Mouse (Mus musculus) kidney, embryonic 15.5 days (tissue): ENCODE measurements around the gene Susd6. TPM values are rescaled to one million over a fixed set of nuclear protein-coding genes. Genes with fewer than 3 reads are reported as not detected.
A peak's percentile ranks its signal among the peaks of the same experiment; 100 is the strongest.
"Not testable (repeated sequence)": the region's sequence is repeated elsewhere in the genome, so short reads cannot be mapped to it uniquely, and the experiment has no call there.

Experiments used
- ATAC-seq: fragments of 200-750 bp; cut with Nextera tagmentation; replicated peaks from 2 replicates; pipeline ENCODE4 v1.8.0; 2017; ENCODE audit warnings: moderate TSS enrichment; ENCODE audit not compliant: low FRiP score
- H3K27ac ChIP-seq: fragments of 300-500 bp; sonication (generic); 2 replicates; pipeline ENCODE4 v1.5.1; 2015; ENCODE audit warnings: mild to moderate bottlenecking, inconsistent platforms
- H3K27me3 ChIP-seq: fragments of 300-500 bp; sonication (generic); 2 replicates; pipeline ENCODE4 v1.6.1; 2015; ENCODE audit warnings: inconsistent platforms
- H3K36me3 ChIP-seq: fragments of 300-500 bp; sonication (generic); 2 replicates; pipeline ENCODE4 v1.6.1; 2015; ENCODE audit warnings: inconsistent platforms
- H3K4me1 ChIP-seq: fragments of 300-500 bp; sonication (generic); 2 replicates; pipeline ENCODE4 v1.6.1; 2015; ENCODE audit warnings: inconsistent platforms
- H3K4me2 ChIP-seq: fragments of 300-500 bp; sonication (generic); 2 replicates; pipeline ENCODE4 v1.6.1; 2015; ENCODE audit warnings: moderate library complexity, mild to moderate bottlenecking, inconsistent platforms
- H3K4me3 ChIP-seq: fragments of 300-500 bp; sonication (generic); replicated peaks from 2 replicates; pipeline ENCODE4 v1.5.1; 2015; ENCODE audit warnings: mild to moderate bottlenecking, inconsistent platforms
- H3K9ac ChIP-seq: fragments of 300-500 bp; sonication (generic); 2 replicates; pipeline ENCODE4 v1.6.1; 2015; ENCODE audit warnings: mild to moderate bottlenecking, inconsistent platforms
- H3K9me3 ChIP-seq: fragments of 300-500 bp; sonication (generic); replicated peaks from 2 replicates; pipeline ENCODE4 v1.6.1; 2016; ENCODE audit warnings: inconsistent platforms
- WGBS: fragments of 180-500 bp; shearing (Covaris S2); methylation state at CpG from one replicate; pipeline ENCODE4 v1.1.7; 2015; ENCODE audit warnings: mixed read lengths; 5-methylcytosine and 5-hydroxymethylcytosine counted together
- polyA plus RNA-seq: library from polyadenylated mRNA; unstranded; fragments of >200 nt; fragmentation: Nextera tagmentation; extraction: Ambion mirVana; gene quantifications from 2 replicates; pipeline ENCODE4 v1.2.1, GENCODE M21; 2015

The Susd6 gene
- polyA plus RNA-seq, 1 experiment from 2014 or later = 15.2 TPM

DNA sequence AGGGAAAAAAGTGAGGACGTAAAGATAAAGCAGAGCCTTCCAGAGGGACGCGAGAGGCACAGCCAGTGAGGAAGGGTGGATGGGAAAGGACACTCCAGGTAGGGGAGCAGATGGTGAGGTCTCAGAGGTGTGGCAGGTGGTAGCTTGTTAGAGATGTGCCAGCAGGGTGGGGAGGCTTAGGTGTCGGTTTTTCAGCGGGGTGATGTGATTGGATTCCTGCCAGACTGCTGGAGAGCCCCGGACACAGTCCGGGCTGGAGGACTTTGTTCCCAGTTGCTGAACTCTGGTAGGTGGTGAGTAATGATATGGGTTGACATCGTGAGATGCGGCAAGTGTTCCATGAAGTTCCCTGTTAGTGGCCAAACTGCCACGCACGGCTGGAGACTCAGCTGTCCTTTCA is 2.7 kb upstream of the Susd6 start:
- Histone ChIP-seq H3K27me3 (0 out of 2 replicates have a peak, but pooled peaks cover 10% of the 10 kb centered on the region), H3K9ac (no peak overlapping the region), H3K4me2 (no peak overlapping the region), H3K27ac (no peak overlapping the region), H3K4me3 (no peak overlapping the region), H3K36me3 (no peaks in the 10 kb centered on the region), H3K4me1 (peaks cover 23% of the 10 kb centered on the region), H3K9me3 (no peaks in the 10 kb centered on the region)
- WGBS = 36% methylated on average over 11 of the region's 11 CpGs
- no peak for ATAC-seq

GRCm38 (mm10) chr12:80788188-80788587 is 2.1 kb upstream of the Susd6 start:
- Histone ChIP-seq H3K4me3 (no peak overlapping the region), H3K27ac (no peak overlapping the region), H3K36me3 (no peaks in the 10 kb centered on the region), H3K4me2 (no peak overlapping the region), H3K9ac (no peak overlapping the region), H3K4me1 (peaks cover 29% of the 10 kb centered on the region), H3K9me3 (no peaks in the 10 kb centered on the region), H3K27me3 (0 out of 2 replicates have a peak, but pooled peaks cover 10% of the 10 kb centered on the region)
- no peak for ATAC-seq
- WGBS = 85% methylated on average over 3 of the region's 3 CpGs

DNA sequence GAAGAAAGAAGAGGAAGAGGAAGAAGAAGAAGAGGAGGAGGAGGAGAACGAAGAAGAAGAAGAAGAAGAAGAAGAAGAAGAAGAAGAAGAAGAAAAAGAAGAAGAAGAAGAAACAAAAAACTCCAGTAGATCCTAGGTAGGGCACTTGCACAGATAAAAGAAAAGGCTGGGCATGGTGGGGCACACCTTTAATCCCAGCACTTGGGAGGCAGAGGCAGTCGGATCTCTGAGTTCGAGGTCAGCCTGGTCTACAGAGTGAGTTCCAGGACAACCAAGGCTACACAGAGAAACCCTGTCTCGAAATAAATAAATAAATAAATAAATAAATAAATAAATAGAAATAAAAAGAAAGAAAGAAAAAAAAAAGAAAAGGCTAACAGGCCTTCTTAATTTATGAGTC is 1.0 kb upstream of the Susd6 start:
- 82% methylated on average over 4 of the region's 4 CpGs for WGBS
- H3K9me3 ChIP-seq, H3K9ac ChIP-seq, H3K27me3 ChIP-seq, H3K36me3 ChIP-seq, ATAC-seq, H3K27ac ChIP-seq, H3K4me2 ChIP-seq, H3K4me3 ChIP-seq: not testable (repeated sequence)
- H3K4me1 ChIP-seq = peaks cover 37% of the 10 kb centered on the region

GRCm38 (mm10) chr12:80790700-80791570 is 625 bp downstream of the Susd6 start:
- WGBS = under 1% methylated on average over 80 of the region's 80 CpGs
- Histone ChIP-seq H3K4me1 (peaks cover 41% of the 10 kb centered on the region), H3K4me2 (peak overlapping the region; percentile 68), H3K27ac (peak overlapping the region; percentile 97), H3K4me3 (peak overlapping the region; percentile 99), H3K36me3 (no peaks in the 10 kb centered on the region), H3K9me3 (no peaks in the 10 kb centered on the region), H3K27me3 (0 out of 2 replicates have a peak, but pooled peaks cover 8% of the 10 kb centered on the region), H3K9ac (peak overlapping the region; percentile 93)
- ATAC-seq = peak; percentile 76

DNA sequence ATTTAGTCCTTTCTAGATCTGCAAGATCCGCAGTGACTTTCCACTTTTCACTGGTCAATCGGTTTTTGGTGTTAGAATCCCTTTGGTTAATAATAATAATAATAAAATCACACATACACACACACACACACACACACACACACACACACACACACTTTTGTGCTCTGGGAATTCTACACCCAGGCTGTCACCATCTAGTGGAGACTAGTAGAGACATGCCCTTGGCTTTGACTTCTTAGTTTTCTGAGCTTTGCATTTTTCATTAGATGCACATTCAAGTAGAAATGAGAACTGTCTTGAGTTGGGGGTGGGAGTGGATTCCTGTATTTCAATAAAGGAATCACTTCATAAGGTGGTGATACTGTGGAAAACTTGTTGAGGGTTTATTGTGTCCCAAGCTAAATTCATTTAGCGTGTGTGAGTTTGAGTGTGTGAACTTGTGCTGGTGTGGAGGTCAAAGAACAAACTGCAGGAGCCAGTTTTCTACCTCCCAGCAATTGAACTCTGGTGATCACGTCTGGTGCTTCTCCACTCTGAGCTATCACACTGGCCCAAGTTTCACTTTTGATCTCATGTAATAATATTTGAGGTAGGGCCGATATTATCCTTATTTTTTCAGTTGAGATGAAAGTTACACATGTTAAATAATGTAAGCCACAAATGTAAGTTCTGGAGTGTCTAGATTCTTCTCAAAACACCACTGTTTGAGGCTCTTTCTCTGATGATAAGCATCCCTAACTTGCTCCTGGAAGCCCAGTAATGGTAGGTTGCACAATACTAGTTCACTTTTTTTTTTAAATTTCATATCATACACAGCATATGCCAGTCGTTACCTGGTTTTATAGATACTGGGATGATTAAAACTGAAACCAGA is 1.5 kb downstream of the Susd6 start:
- Histone ChIP-seq H3K4me3 (peak overlapping the region; percentile 99), H3K36me3 (no peaks in the 10 kb centered on the region), H3K27me3 (0 out of 2 replicates have a peak, but pooled peaks cover 8% of the 10 kb centered on the region), H3K4me2 (peak overlapping the region; percentile 68), H3K27ac (peak overlapping the region; percentile 97), H3K9ac (peak overlapping the region; percentile 93), H3K9me3 (no peaks in the 10 kb centered on the region), H3K4me1 (peaks cover 41% of the 10 kb centered on the region)
- 40% methylated on average over 6 of the region's 6 CpGs for WGBS
- no peak for ATAC-seq

DNA sequence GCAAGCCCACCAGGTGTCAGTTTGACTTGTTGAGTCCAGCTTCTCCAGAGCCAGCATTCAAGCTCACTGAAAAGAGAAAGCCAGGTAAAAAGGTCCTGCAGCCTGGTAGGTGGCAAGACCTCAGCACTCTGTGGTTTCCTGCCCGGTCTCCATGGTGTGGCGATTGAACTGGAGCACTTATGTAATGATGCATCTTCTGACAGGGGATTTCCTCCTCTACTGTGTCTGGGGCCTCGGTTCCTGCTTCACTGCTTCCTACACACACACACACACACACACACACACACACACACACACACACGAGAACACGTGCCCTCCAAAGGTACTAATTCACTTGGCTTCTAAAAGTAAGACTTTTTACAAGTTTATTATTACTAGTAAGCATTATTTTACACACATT is 2.6 kb downstream of the Susd6 start:
- Histone ChIP-seq H3K4me2 (0 out of 2 replicates have a peak overlapping the region, but pooled peaks have one; percentile 28), H3K27me3 (0 out of 2 replicates have a peak, but pooled peaks cover 4% of the 10 kb centered on the region), H3K27ac (no peak overlapping the region), H3K4me3 (no peak overlapping the region), H3K9me3 (no peaks in the 10 kb centered on the region), H3K36me3 (no peaks in the 10 kb centered on the region), H3K4me1 (peaks cover 37% of the 10 kb centered on the region), H3K9ac (no peak overlapping the region)
- no peak for ATAC-seq
- 68% methylated on average over 5 of the region's 5 CpGs for WGBS

DNA sequence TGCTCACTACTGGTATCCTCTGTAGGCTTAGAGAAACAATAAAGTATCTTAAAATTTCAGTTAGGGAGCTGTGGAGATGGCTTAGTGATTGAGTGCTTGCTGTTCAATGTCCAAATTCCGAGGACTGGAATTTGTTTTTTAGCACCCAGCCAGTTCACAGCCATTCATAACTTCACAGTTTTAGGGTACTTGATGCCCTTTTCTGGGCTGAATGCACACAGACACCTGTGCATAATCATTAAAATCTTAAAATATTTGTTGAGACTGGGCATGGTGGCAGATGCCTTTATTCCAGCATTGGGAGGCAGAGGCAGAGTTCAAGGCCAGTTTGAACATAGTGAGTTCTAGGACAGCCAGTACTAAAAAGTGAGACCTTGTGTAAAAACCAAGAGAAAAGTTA is 3.2 kb downstream of the Susd6 start:
- no peaks in the 10 kb centered on the region for H3K36me3 ChIP-seq
- WGBS = 78% methylated on average over 1 of the region's 1 CpGs

DNA sequence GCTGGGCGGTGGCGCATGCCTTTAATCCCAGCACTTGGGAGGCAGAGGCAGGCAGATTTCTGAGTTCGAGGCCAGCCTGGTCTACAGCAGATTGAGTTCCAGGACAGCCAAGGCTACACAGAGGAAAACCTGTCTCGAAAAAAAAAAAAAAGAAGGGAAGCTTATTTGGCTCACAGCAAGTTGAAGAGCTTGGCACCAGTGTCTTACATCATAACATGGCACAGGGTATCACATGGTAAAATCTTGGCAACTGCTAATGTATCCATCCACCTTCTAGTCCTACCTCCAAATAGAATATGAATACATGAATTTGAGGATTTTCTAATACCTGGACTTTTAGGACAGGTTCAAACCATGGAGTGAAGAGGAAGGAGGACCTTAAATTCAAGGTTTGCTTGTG is 4.2 kb downstream of the Susd6 start:
- H3K9ac ChIP-seq = no peak overlapping the region
- no peak for ATAC-seq

More for the DNA sequence above, 3.2 kb downstream of the Susd6 start:
- H3K9ac ChIP-seq = no peak overlapping the region
- no peak overlapping the region for H3K4me3 ChIP-seq
- H3K4me2 ChIP-seq = no peak overlapping the region
- no peak overlapping the region for H3K27ac ChIP-seq
- no peak for ATAC-seq
- 0 out of 2 replicates have a peak, but pooled peaks cover under 1% of the 10 kb centered on the region for H3K27me3 ChIP-seq
- H3K9me3 ChIP-seq = no peaks in the 10 kb centered on the region
- H3K4me1 ChIP-seq = peaks cover 37% of the 10 kb centered on the region

DNA sequence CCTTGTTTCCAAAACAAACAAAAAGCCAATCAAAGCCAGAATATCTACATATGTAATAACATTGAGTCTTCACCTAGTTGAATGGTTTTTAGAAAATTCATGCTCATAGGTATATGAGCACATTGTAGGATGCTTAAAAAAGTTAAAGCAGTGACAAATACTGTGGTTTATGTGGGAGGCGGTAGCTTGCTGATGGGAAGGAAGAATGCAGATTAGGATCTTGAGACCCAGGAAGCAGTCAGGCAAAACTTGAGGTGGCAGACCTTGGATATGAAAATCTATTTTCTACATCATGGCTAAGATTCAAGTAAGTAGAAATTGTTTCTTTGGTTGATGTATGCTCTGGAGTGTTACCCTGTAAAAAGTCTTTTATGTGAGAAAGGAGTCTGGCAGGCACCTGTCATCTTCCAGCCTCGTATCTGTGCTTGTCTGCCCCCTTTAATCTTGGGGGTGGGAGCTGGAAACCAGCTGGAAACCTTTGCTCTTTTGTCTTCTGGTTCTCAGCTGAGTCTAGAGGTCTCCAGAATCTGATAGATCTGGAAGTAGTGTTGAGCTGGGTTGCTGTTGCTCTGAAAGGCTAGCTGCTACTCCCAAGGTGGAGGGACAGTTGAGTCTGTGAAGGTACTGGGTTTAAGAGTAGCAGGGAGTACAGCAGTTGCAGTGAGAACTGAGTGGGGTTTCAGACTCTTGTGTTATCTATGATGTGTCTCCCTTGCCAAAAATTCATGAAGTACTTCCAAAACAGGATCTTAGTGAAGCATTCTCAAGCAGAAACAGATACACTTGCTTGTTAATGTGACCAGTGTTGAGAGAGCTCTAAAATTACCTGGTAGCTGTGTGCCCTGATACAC is 4.8 kb downstream of the Susd6 start:
- Histone ChIP-seq H3K9ac (no peak overlapping the region), H3K36me3 (no peaks in the 10 kb centered on the region), H3K4me2 (no peak overlapping the region), H3K27me3 (no peaks in the 10 kb centered on the region), H3K9me3 (no peaks in the 10 kb centered on the region), H3K4me3 (no peak overlapping the region), H3K27ac (no peak overlapping the region), H3K4me1 (peaks cover 32% of the 10 kb centered on the region)
- ATAC-seq = no peak
- 55% methylated on average over 2 of the region's 2 CpGs for WGBS

More for the DNA sequence above, 4.2 kb downstream of the Susd6 start:
- Histone ChIP-seq H3K4me1 (peaks cover 37% of the 10 kb centered on the region), H3K4me3 (no peak overlapping the region), H3K4me2 (no peak overlapping the region), H3K36me3 (no peaks in the 10 kb centered on the region), H3K27ac (no peak overlapping the region), H3K9me3 (no peaks in the 10 kb centered on the region), H3K27me3 (no peaks in the 10 kb centered on the region)
- 96% methylated on average over 4 of the region's 4 CpGs for WGBS

- H3K4me3 ChIP-seq = no peak overlapping the region
- no peak overlapping the region for H3K27ac ChIP-seq
- no peak for ATAC-seq
- peaks cover 12% of the 10 kb centered on the region for H3K4me1 ChIP-seq
- no peaks in the 10 kb centered on the region for H3K9me3 ChIP-seq
- H3K9ac ChIP-seq = no peak overlapping the region
- no peaks in the 10 kb centered on the region for H3K36me3 ChIP-seq
- no peak overlapping the region for H3K4me2 ChIP-seq
- no peaks in the 10 kb centered on the region for H3K27me3 ChIP-seq
Observed at GRCm38 (mm10) chr12:80798271-80798670, 8.0 kb downstream of the Susd6 start.

DNA sequence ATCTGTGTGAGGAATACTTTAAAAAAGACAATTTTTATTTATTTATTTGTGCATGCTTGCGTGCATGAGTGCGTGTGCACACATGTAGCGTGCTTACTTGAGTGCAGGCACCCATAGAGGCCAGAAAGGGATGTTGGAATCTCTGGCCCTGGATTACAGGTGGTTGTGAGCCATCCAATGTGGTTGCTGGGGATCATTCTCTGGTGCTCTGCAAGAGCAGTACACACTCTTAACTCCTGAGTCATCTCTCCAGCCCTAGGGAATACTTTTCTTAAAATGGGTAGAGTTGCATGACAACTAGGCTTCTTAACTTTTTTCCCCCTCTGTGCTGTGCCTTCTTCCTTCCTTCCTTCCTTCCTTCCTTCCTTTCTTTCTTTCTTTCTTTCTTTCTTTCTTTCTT is 9.8 kb downstream of the Susd6 start:
- H3K9ac ChIP-seq = no peak overlapping the region
- H3K4me2 ChIP-seq = no peak overlapping the region
- H3K4me1 ChIP-seq = peaks cover 8% of the 10 kb centered on the region
- H3K36me3 ChIP-seq = no peaks in the 10 kb centered on the region
- ATAC-seq = no peak
- 98% methylated on average over 3 of the region's 3 CpGs for WGBS
- no peaks in the 10 kb centered on the region for H3K9me3 ChIP-seq
- no peak overlapping the region for H3K4me3 ChIP-seq
- no peak overlapping the region for H3K27ac ChIP-seq
- no peaks in the 10 kb centered on the region for H3K27me3 ChIP-seq
